In the genomic region with DNA sequence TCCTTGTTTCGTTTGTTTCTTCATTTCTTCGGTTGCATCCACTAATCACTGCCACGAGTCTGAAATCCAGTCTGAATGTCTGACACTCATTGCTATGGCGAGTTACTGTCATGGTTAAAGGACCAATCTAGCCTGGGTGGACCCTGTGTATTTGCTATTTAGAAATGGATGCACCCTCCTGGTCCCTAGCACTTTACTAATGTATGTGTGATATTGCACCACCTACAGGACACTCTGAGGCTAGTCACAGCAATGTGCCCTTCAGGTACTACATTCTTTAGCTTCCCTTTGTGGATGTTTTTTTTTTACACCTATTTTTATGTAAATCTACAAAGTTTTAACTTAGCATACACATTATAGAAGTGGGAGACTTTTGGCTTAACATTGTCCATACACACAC, we compare ENCODE assay signal across 8 mouse cellular contexts.
DNase-seq lines count a peak whose midpoint lies in the region; ATAC-seq and TF ChIP-seq lines count a peak whose summit lies in the region.

No protein-coding gene starts in this region.

- WGBS in intestine, embryonic 14.5 days, result 79% methylated on average over 4 of the region's 4 CpGs
- WGBS in intestine, embryonic 16.5 days, result 71% methylated on average over 4 of the region's 4 CpGs
- WGBS in lung, adult 2 months, result 71% methylated on average over 4 of the region's 4 CpGs

- intact Hi-C loops in heart, postnatal 36 days (cut with DNase I), result loop anchor here (1.0 to 5.0 kb wide), 3 partner anchors 150 to 435 kb away; no protein-coding TSS in a partner anchor

- no peak overlapping the region for H3K9ac ChIP-seq in intestine, embryonic 14.5 days (ENCODE audit: low read length)
- H3K9ac ChIP-seq in intestine, embryonic 16.5 days (ENCODE audit: low read depth, low read length), result no peak overlapping the region

- H3K4me3 ChIP-seq in intestine, embryonic 14.5 days (ENCODE audit: low read depth, low read length), result no peak overlapping the region
- no peak overlapping the region for H3K4me3 ChIP-seq in intestine, embryonic 16.5 days (ENCODE audit: low read length)
- no peak overlapping the region for H3K4me3 ChIP-seq in lung, adult 2 months (replicated peaks; ENCODE audit: extremely low read depth, low read depth, low read length)

- no peak for TF ChIP-seq POLR2A in brain, embryonic 14.5 days (IDR thresholded peaks at IDR 0.05; ENCODE audit: borderline replicate concordance, extremely low read depth, insufficient read depth, insufficient read length, poor library complexity, severe bottlenecking)
- TF ChIP-seq POLR2A in lung, adult 2 months (IDR thresholded peaks at IDR 0.05; ENCODE audit: borderline replicate concordance, extremely low read depth, low read depth, low read length), result no peak

- H3K36me3 ChIP-seq in intestine, embryonic 14.5 days (ENCODE audit: control insufficient read depth, insufficient read depth, low read length), result no peaks in the 10 kb centered on the region
- H3K36me3 ChIP-seq in intestine, embryonic 16.5 days (ENCODE audit: control insufficient read depth, insufficient read depth, low read length), result no peaks in the 10 kb centered on the region

- H3K27me3 ChIP-seq in intestine, embryonic 14.5 days (replicated peaks; ENCODE audit: control insufficient read depth, insufficient read depth, low read length), result no peaks in the 10 kb centered on the region
- H3K27me3 ChIP-seq in intestine, embryonic 16.5 days (replicated peaks; ENCODE audit: control insufficient read depth, insufficient read depth, low read length), result no peaks in the 10 kb centered on the region

- ATAC-seq in intestine, embryonic 14.5 days (replicated peaks; ENCODE audit: low FRiP score, low TSS enrichment, low read depth), result 0 out of 2 replicates have a peak, but pooled peaks have one; percentile 50
- no peak for ATAC-seq in intestine, embryonic 16.5 days
- no peak for ATAC-seq in monocyte, adult 5-6 weeks (replicated peaks; ENCODE audit: insufficient number of reproducible peaks, low FRiP score, low TSS enrichment, poor library complexity, severe bottlenecking)

- no peaks in the 10 kb centered on the region for H3K4me1 ChIP-seq in intestine, embryonic 14.5 days (replicated peaks; ENCODE audit: control insufficient read depth, insufficient read depth, low read length)
- H3K4me1 ChIP-seq in intestine, embryonic 16.5 days (ENCODE audit: control insufficient read depth, insufficient read depth, low read length), result no peaks in the 10 kb centered on the region
- H3K4me1 ChIP-seq in lung, adult 2 months (ENCODE audit: control insufficient read depth, insufficient read depth, low read length), result no peaks in the 10 kb centered on the region

- no peak for DNase-seq in intestine, embryonic 14.5 days (ENCODE audit: low spot score)
- DNase-seq in brain, embryonic 14.5 days (ENCODE audit: low read depth), result peak; percentile 40
- peak; percentile 12 to 16 for DNase-seq in heart, postnatal 36 days
- peak; percentile 4 for DNase-seq in lung, adult 2 months
- DNase-seq in yolk sac, embryonic 10.5 days (ENCODE audit: low spot score), result no peak
- no peak for DNase-seq in gastrocnemius, postnatal 25 days

- no peaks in the 10 kb centered on the region for H3K9me3 ChIP-seq in intestine, embryonic 14.5 days (ENCODE audit: control insufficient read depth, low read length)
- no peaks in the 10 kb centered on the region for H3K9me3 ChIP-seq in intestine, embryonic 16.5 days (ENCODE audit: control insufficient read depth, low read length)

- peak; percentile 44; the same call in 1 of the 2 replicates for TF ChIP-seq CTCF in brain, embryonic 14.5 days (IDR thresholded peaks at IDR 0.05; ENCODE audit: borderline replicate concordance, extremely low read depth, insufficient read depth, insufficient read length)
- TF ChIP-seq CTCF in lung, adult 2 months (IDR thresholded peaks at IDR 0.05; ENCODE audit: insufficient read depth, low read length), result peak; percentile 38; the same call in 1 of the 2 replicates

- H3K27ac ChIP-seq in intestine, embryonic 14.5 days (ENCODE audit: low read depth), result no peak overlapping the region
- H3K27ac ChIP-seq in intestine, embryonic 16.5 days (ENCODE audit: low read length), result no peak overlapping the region

- no peak overlapping the region for H3K4me2 ChIP-seq in intestine, embryonic 14.5 days (ENCODE audit: low read length)
- no peak overlapping the region for H3K4me2 ChIP-seq in intestine, embryonic 16.5 days (ENCODE audit: low read depth, low read length)

Comparison
In these comparisons a context has a peak if more than half of its experiments do, and no peak if none do; other contexts are left out.
1. DNase-seq: peak in brain, embryonic 14.5 days (single experiment), heart, postnatal 36 days (2 of 2) and lung, adult 2 months (single experiment); none in intestine, embryonic 14.5 days (single experiment), yolk sac, embryonic 10.5 days (single experiment) and gastrocnemius, postnatal 25 days (single experiment).